Mouse (Mus musculus) myocyte (in vitro differentiated cells): ENCODE measurements at regions not wholly inside any gene's neighbourhood (a gene's known extent, or its start where the extent isn't known, plus 50 kb on each side); places are given as distances from the start of the nearest gene placed in this dataset.

ENCODE experiments used
- H3K27me3 ChIP-seq: one replicate; pipeline ENCODE4 v1.6.1; 2011; ENCODE audit not compliant: control insufficient read depth, insufficient read depth, insufficient read length
- H3K36me3 ChIP-seq: one replicate; pipeline ENCODE4 v1.6.1; 2011; ENCODE audit not compliant: control insufficient read depth, insufficient read depth
- H3K4me2 ChIP-seq: one replicate; pipeline ENCODE4 v1.6.1; 2011; ENCODE audit warnings: low read depth, control low read depth
- H3K4me3 ChIP-seq: one replicate; pipeline ENCODE4 v1.5.1; 2011; ENCODE audit warnings: mild to moderate bottlenecking, control low read depth, moderate library complexity
- H3K79me2 ChIP-seq: one replicate; pipeline ENCODE4 v1.6.1; 2011; ENCODE audit not compliant: control insufficient read depth, insufficient read depth
- H3ac ChIP-seq: one replicate; pipeline ENCODE4 v1.6.1; 2011; ENCODE audit not compliant: control insufficient read depth, insufficient read length
- CEBPB ChIP-seq: IDR thresholded peaks from 2 replicates; pipeline ENCODE4 v1.6.1; 2011; ENCODE audit warnings: mild to moderate bottlenecking, moderate library complexity; ENCODE audit not compliant: poor library complexity, insufficient read depth, severe bottlenecking
- E2F4 ChIP-seq: IDR thresholded peaks from one replicate; pipeline ENCODE4 v1.6.1; 2011; ENCODE audit warnings: mild to moderate bottlenecking, control low read depth, moderate library complexity; ENCODE audit not compliant: insufficient read depth
- MAX ChIP-seq: IDR thresholded peaks from one replicate; pipeline ENCODE4 v1.6.1; 2011; ENCODE audit warnings: low read depth, mild to moderate bottlenecking, control low read depth
- MYOD1 ChIP-seq, 3 experiments: IDR thresholded peaks; one replicate each; pipeline ENCODE4 v1.6.1; 2011; ENCODE audit warnings: control low read depth in 2 of 3, low read depth in 2 of 3, mild to moderate bottlenecking in 2 of 3, moderate library complexity in 1 of 3; ENCODE audit not compliant: insufficient read length in 2 of 3, control insufficient read depth in 1 of 3
- MYOG ChIP-seq, 3 experiments: IDR thresholded peaks; one replicate each; pipeline ENCODE4 v1.6.1; 2011; ENCODE audit warnings: control low read depth in 2 of 3, low read depth in 2 of 3, mild to moderate bottlenecking in 2 of 3; ENCODE audit not compliant: insufficient read length in 2 of 3, control insufficient read depth in 1 of 3, insufficient read depth in 1 of 3
- POLR2A ChIP-seq: IDR thresholded peaks from one replicate; pipeline ENCODE4 v1.6.1; 2011; ENCODE audit warnings: low read depth, mild to moderate bottlenecking, control low read depth, moderate library complexity; ENCODE audit not compliant: insufficient read length
- POLR2AphosphoS2 ChIP-seq: IDR thresholded peaks from one replicate; pipeline ENCODE4 v1.6.1; 2011; ENCODE audit warnings: low read depth, control low read depth; ENCODE audit not compliant: insufficient read length
- REST ChIP-seq: IDR thresholded peaks from one replicate; pipeline ENCODE4 v1.6.1; 2011; ENCODE audit warnings: mild to moderate bottlenecking, control low read depth, moderate library complexity; ENCODE audit not compliant: insufficient read depth, insufficient read length
- SRF ChIP-seq: IDR thresholded peaks from one replicate; pipeline ENCODE4 v1.6.1; 2011; ENCODE audit warnings: low read depth; ENCODE audit not compliant: control insufficient read depth, insufficient read length
- TCF12 ChIP-seq: IDR thresholded peaks from one replicate; pipeline ENCODE4 v1.6.1; 2011; ENCODE audit warnings: mild to moderate bottlenecking, control low read depth; ENCODE audit not compliant: poor library complexity, insufficient read depth, severe bottlenecking
- TCF3 ChIP-seq: IDR thresholded peaks from one replicate; pipeline ENCODE4 v1.6.1; 2011; ENCODE audit warnings: low read depth, control low read depth; ENCODE audit not compliant: insufficient read length
- USF1 ChIP-seq: IDR thresholded peaks from one replicate; pipeline ENCODE4 v1.6.1; 2011; ENCODE audit warnings: low read depth, mild to moderate bottlenecking, control low read depth, moderate library complexity

GRCm38 (mm10) chr4:82089657-82090056, 615.9 kb downstream of the Nfib start:
- TF ChIP-seq MAX: no peak
- TF ChIP-seq POLR2AphosphoS2: no peak
- TF ChIP-seq MYOD1 (IDR thresholded peaks at IDR 0.05; ENCODE audit: control insufficient read depth in 1 of 3, insufficient read length in 2 of 3, low read depth in 2 of 3): no peak
- no peak for TF ChIP-seq REST
- Histone ChIP-seq H3ac (no peak overlapping the region), H3K27me3 (no peaks in the 10 kb centered on the region), H3K4me3 (no peak overlapping the region), H3K79me2 (no peaks in the 10 kb centered on the region), H3K4me2 (no peak overlapping the region), H3K36me3 (no peaks in the 10 kb centered on the region)

DNA sequence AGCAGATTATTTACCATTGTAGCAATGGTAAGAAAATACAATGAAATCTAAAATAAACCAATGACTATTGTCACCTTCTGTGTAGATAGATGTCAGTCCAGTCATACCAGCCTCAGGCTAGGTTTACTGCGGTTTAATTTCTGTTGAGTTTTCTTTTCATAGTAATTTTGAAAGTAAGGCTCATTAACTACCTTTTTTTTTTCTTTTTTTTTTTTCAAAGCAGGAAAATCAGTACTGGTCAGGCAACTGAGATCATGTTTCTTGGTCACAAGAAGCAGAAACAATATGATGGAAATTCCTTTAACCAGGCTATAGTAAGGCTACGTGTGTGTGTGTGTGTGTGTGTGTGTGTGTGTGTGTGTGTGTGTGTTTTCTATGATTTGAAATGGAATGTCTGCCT, 622.0 kb downstream of the Nfib start:
- H3K27me3 ChIP-seq: no peaks in the 10 kb centered on the region
- no peaks in the 10 kb centered on the region for H3K79me2 ChIP-seq
- H3K4me3 ChIP-seq: no peak overlapping the region
- no peak for TF ChIP-seq CEBPB
- TF ChIP-seq POLR2A: no peak
- TF ChIP-seq USF1: no peak
- no peak for TF ChIP-seq E2F4
- no peak for TF ChIP-seq MAX
- no peak overlapping the region for H3K4me2 ChIP-seq
- no peaks in the 10 kb centered on the region for H3K36me3 ChIP-seq
- no peak overlapping the region for H3ac ChIP-seq

GRCm38 (mm10) chr4:82068050-82068449, 625.4 kb upstream of the Mpdz start:
- H3K36me3 ChIP-seq: no peaks in the 10 kb centered on the region
- H3K27me3 ChIP-seq: no peaks in the 10 kb centered on the region
- no peak overlapping the region for H3K4me3 ChIP-seq
- no peaks in the 10 kb centered on the region for H3K79me2 ChIP-seq
- H3ac ChIP-seq: no peak overlapping the region
- no peak overlapping the region for H3K4me2 ChIP-seq
- TF ChIP-seq MYOD1 (IDR thresholded peaks at IDR 0.05; ENCODE audit: control insufficient read depth in 1 of 3, insufficient read length in 2 of 3, low read depth in 2 of 3) (no peak), TCF12 (no peak), REST (no peak), USF1 (no peak)

GRCm38 (mm10) chr4:82065641-82066358, 623.2 kb upstream of the Mpdz start:
- Histone ChIP-seq H3K4me2 (peak overlapping the region; percentile 0), H3K27me3 (no peaks in the 10 kb centered on the region), H3ac (no peak overlapping the region), H3K79me2 (no peaks in the 10 kb centered on the region), H3K4me3 (no peak overlapping the region), H3K36me3 (no peaks in the 10 kb centered on the region)
- TF ChIP-seq MYOD1 (IDR thresholded peaks at IDR 0.05; ENCODE audit: control insufficient read depth in 1 of 3, insufficient read length in 2 of 3, low read depth in 2 of 3) (no peak), CEBPB (no peak), MAX (no peak), USF1 (no peak), TCF3 (no peak), E2F4 (no peak), POLR2A (no peak), TCF12 (no peak), MYOG (IDR thresholded peaks at IDR 0.05; ENCODE audit: control insufficient read depth in 1 of 3, insufficient read depth in 1 of 3, insufficient read length in 2 of 3, low read depth in 2 of 3) (no peak), REST (no peak), POLR2AphosphoS2 (no peak), SRF (no peak)

DNA sequence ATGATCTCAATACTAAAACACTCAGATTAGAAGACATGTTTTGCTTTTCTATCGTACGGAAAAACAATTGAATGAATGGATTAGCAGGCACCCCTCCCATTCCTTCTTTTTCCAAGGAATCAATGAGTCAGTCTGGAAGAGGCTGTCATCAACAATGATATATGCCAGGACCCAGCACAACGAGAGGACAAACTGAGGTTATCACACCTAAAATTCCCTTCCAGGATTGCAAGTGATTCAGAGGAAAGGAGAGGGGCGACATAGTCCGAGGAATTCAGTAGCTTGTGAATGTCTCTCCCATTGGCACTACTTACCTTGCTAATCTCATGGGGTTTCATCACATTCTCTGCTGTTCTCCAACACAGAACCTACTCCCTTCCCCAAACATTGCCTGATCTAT, 620.1 kb upstream of the Mpdz start:
- Histone ChIP-seq H3ac (no peak overlapping the region), H3K79me2 (no peaks in the 10 kb centered on the region), H3K27me3 (no peaks in the 10 kb centered on the region), H3K4me3 (no peak overlapping the region), H3K4me2 (no peak overlapping the region), H3K36me3 (no peaks in the 10 kb centered on the region)
- TF ChIP-seq POLR2A (no peak), CEBPB (no peak), E2F4 (no peak), USF1 (no peak), SRF (no peak), POLR2AphosphoS2 (no peak), MYOG (IDR thresholded peaks at IDR 0.05; ENCODE audit: control insufficient read depth in 1 of 3, insufficient read depth in 1 of 3, insufficient read length in 2 of 3, low read depth in 2 of 3) (no peak), TCF3 (no peak), TCF12 (no peak), MYOD1 (IDR thresholded peaks at IDR 0.05; ENCODE audit: control insufficient read depth in 1 of 3, insufficient read length in 2 of 3, low read depth in 2 of 3) (no peak)
